Mouse (Mus musculus) CH12.LX (cell line): Measurements from ENCODE around the gene Atp2c2. TPM values are rescaled to one million over a fixed set of nuclear protein-coding genes. Genes with fewer than 3 reads are reported as not detected.
A peak's percentile ranks its signal among the peaks of the same experiment; 100 is the strongest.

Experiments used
- DNase-seq: peaks from one replicate; pipeline ENCODE4 v3.0.0-alpha.2; 2013; ENCODE audit errors: extremely low read depth
- H3K27ac ChIP-seq: 2 replicates; pipeline ENCODE4 v1.5.1; 2012; ENCODE audit warnings: low read depth, mild to moderate bottlenecking, control low read depth, moderate library complexity; ENCODE audit not compliant: insufficient read depth
- H3K27me3 ChIP-seq: replicated peaks from 2 replicates; pipeline ENCODE3; 2012; ENCODE audit warnings: inconsistent platforms
- H3K36me3 ChIP-seq, 2 experiments: replicated peaks in 1 of 2; 2 replicates each; pipeline versions ENCODE3 to v1.6.1; 2012; ENCODE audit warnings: inconsistent platforms in 1 of 2, low read length in 1 of 2, mild to moderate bottlenecking in 1 of 2, mixed read lengths in 1 of 2, moderate library complexity in 1 of 2; ENCODE audit not compliant: control insufficient read depth in 1 of 2, insufficient read depth in 1 of 2
- H3K4me1 ChIP-seq, 2 experiments: 2 replicates each; pipeline ENCODE4 v1.6.1; 2012; ENCODE audit warnings: inconsistent platforms in 1 of 2, moderate library complexity in 1 of 2; ENCODE audit not compliant: insufficient read depth in 2 of 2, control insufficient read depth in 1 of 2
- H3K4me2 ChIP-seq: 2 replicates; pipeline ENCODE4 v1.6.1; 2012; ENCODE audit warnings: low read depth, mild to moderate bottlenecking, control low read depth; ENCODE audit not compliant: poor library complexity, insufficient read depth, severe bottlenecking
- H3K4me3 ChIP-seq, 3 experiments: fragments of 150-350 bp in 1 of 3; sonication (generic) in 1 of 3; replicated peaks in 1 of 3; 2 replicates each; pipeline versions ENCODE3 to v1.5.1; 2011 to 2012; ENCODE audit warnings: low read depth in 2 of 3, low read length in 2 of 3, mild to moderate bottlenecking in 2 of 3, moderate library complexity in 2 of 3, control low read depth in 1 of 3, improper control_type of control experiment in 1 of 3, inconsistent platforms in 1 of 3, mixed read lengths in 1 of 3; ENCODE audit not compliant: poor library complexity in 1 of 3
- H3K79me2 ChIP-seq: replicated peaks from 2 replicates; pipeline ENCODE4 v1.6.1; 2012; ENCODE audit warnings: mild to moderate bottlenecking, moderate library complexity; ENCODE audit not compliant: control insufficient read depth, poor library complexity, insufficient read depth, severe bottlenecking; ENCODE audit errors: extremely low read depth
- H3K9ac ChIP-seq: 2 replicates; pipeline ENCODE4 v1.6.1; 2012; ENCODE audit warnings: low read depth, mild to moderate bottlenecking, control low read depth, moderate library complexity; ENCODE audit not compliant: insufficient read depth
- H3K9me3 ChIP-seq: replicated peaks from 2 replicates; pipeline ENCODE3; 2012; ENCODE audit warnings: low read length, inconsistent platforms, mixed read lengths
- BHLHE40 ChIP-seq: IDR thresholded peaks from 2 replicates; pipeline ENCODE4 v1.6.1; 2011; ENCODE audit warnings: mild to moderate bottlenecking, low read depth, low read length, improper control_type of control experiment
- CHD1 ChIP-seq: IDR thresholded peaks from 2 replicates; pipeline ENCODE4 v1.6.1; 2012; ENCODE audit warnings: low read depth, low read length, improper control_type of control experiment, inconsistent platforms
- ELF1 ChIP-seq: IDR thresholded peaks from 2 replicates; pipeline ENCODE4 v1.6.1; 2014; ENCODE audit warnings: low read depth, mild to moderate bottlenecking, inconsistent platforms, low read length, improper control_type of control experiment
- ETS1 ChIP-seq: conservative IDR thresholded peaks from 2 replicates; pipeline ENCODE4 v1.6.1; 2012; ENCODE audit warnings: low read depth, mild to moderate bottlenecking, inconsistent platforms, low read length, improper control_type of control experiment, moderate library complexity
- GABPA ChIP-seq: IDR thresholded peaks from 2 replicates; pipeline ENCODE4 v1.6.1; 2012; ENCODE audit warnings: low read depth, low read length, improper control_type of control experiment, inconsistent platforms; ENCODE audit not compliant: insufficient replicate concordance
- IRF4 ChIP-seq: IDR thresholded peaks from 2 replicates; pipeline ENCODE4 v1.6.1; 2014; ENCODE audit warnings: low read depth, mild to moderate bottlenecking, inconsistent platforms, low read length, improper control_type of control experiment
- JUN ChIP-seq: IDR thresholded peaks from 2 replicates; pipeline ENCODE4 v1.6.1; 2011; ENCODE audit warnings: low read depth, mild to moderate bottlenecking, low read length, improper control_type of control experiment, moderate library complexity; ENCODE audit not compliant: insufficient read depth
- JUND ChIP-seq: conservative IDR thresholded peaks from 2 replicates; pipeline ENCODE4 v1.6.1; 2011; ENCODE audit warnings: low read depth, low read length, improper control_type of control experiment
- KAT2A ChIP-seq: IDR thresholded peaks from 2 replicates; pipeline ENCODE4 v1.6.1; 2012; ENCODE audit warnings: low read length, improper control_type of control experiment, inconsistent platforms; ENCODE audit not compliant: insufficient replicate concordance
- MAFK ChIP-seq: IDR thresholded peaks from 2 replicates; pipeline ENCODE4 v1.6.1; 2011; ENCODE audit warnings: low read length, improper control_type of control experiment; ENCODE audit not compliant: insufficient replicate concordance
- MXI1 ChIP-seq: IDR thresholded peaks from 2 replicates; pipeline ENCODE4 v1.6.1; 2011; ENCODE audit warnings: mild to moderate bottlenecking, low read depth, low read length, improper control_type of control experiment
- MYC ChIP-seq: IDR thresholded peaks from 2 replicates; pipeline ENCODE4 v1.6.1; 2011; ENCODE audit warnings: low read depth, mild to moderate bottlenecking, improper control_type of control experiment, low read length
- NRF1 ChIP-seq: IDR thresholded peaks from 2 replicates; pipeline ENCODE4 v1.6.1; 2014; ENCODE audit warnings: low read depth, mild to moderate bottlenecking, inconsistent platforms, low read length, improper control_type of control experiment, moderate library complexity
- PAX5 ChIP-seq: IDR thresholded peaks from 2 replicates; pipeline ENCODE4 v1.6.1; 2012; ENCODE audit warnings: low read length, inconsistent platforms, mixed read lengths
- POLR2A ChIP-seq: IDR thresholded peaks from 2 replicates; pipeline ENCODE4 v1.6.1; 2011; ENCODE audit warnings: low read depth, mild to moderate bottlenecking, improper control_type of control experiment, low read length
- POLR2AphosphoS2 ChIP-seq: IDR thresholded peaks from 2 replicates; pipeline ENCODE4 v1.6.1; 2011; ENCODE audit warnings: low read depth, low read length, improper control_type of control experiment
- TBP ChIP-seq: conservative IDR thresholded peaks from 2 replicates; pipeline ENCODE4 v1.6.1; 2011; ENCODE audit warnings: low read depth, low read length, improper control_type of control experiment
- TCF12 ChIP-seq: IDR thresholded peaks from 2 replicates; pipeline ENCODE4 v1.6.1; 2014; ENCODE audit warnings: low read depth, mild to moderate bottlenecking, inconsistent platforms, low read length, improper control_type of control experiment
- UBTF ChIP-seq: IDR thresholded peaks from 2 replicates; pipeline ENCODE4 v1.6.1; 2012; ENCODE audit warnings: low read depth, mild to moderate bottlenecking, inconsistent platforms, low read length, improper control_type of control experiment, moderate library complexity
- USF1 ChIP-seq: IDR thresholded peaks from 2 replicates; pipeline ENCODE4 v1.6.1; 2014; ENCODE audit warnings: low read depth, mild to moderate bottlenecking, inconsistent platforms, low read length, improper control_type of control experiment
- ZKSCAN1 ChIP-seq: IDR thresholded peaks from 2 replicates; pipeline ENCODE4 v1.6.1; 2012; ENCODE audit warnings: low read depth, inconsistent platforms, low read length, improper control_type of control experiment, borderline replicate concordance
- ZNF384 ChIP-seq: IDR thresholded peaks from 2 replicates; pipeline ENCODE4 v1.6.1; 2012; ENCODE audit warnings: low read depth, low read length, improper control_type of control experiment, inconsistent platforms
- dilution Hi-C: fragments of 300-500 bp; cut with MboI; formaldehyde crosslinking; loops from 2 replicates; pipeline ENCODE4 v1.14.3; 2020; ENCODE audit warnings: low sequenced_read_pairs; ENCODE audit not compliant: extremely low pct_unique_long_range_greater_than_20kb, extremely low pct_ligation_motif_present
- in situ Hi-C: fragments of 300-500 bp; cut with MboI; formaldehyde crosslinking; loops from 3 replicates; pipeline ENCODE4 v1.14.3; 2019; ENCODE audit warnings: low sequenced_read_pairs, low pct_ligation_motif_present, low pct_unique_long_range_greater_than_20kb, mixed read lengths
- polyA plus RNA-seq: library from polyadenylated mRNA; unstranded; fragments of >175 nt; gene quantifications from 2 replicates; pipeline ENCODE4 v1.2.1, GENCODE M21; 2012; ENCODE audit warnings: low read depth; ENCODE audit not compliant: insufficient read length
- total RNA-seq, 2 experiments: library from RNA; depleted of rRNA; stranded (reverse); fragments of 300-350 nt in 1 of 2; fragments of >200 nt in 1 of 2; gene quantifications; 2 replicates each; pipeline ENCODE4 v1.2.3; 2012 to 2014

The Atp2c2 gene
- total and polyA plus RNA-seq, 3 experiments, result not detected

DNA sequence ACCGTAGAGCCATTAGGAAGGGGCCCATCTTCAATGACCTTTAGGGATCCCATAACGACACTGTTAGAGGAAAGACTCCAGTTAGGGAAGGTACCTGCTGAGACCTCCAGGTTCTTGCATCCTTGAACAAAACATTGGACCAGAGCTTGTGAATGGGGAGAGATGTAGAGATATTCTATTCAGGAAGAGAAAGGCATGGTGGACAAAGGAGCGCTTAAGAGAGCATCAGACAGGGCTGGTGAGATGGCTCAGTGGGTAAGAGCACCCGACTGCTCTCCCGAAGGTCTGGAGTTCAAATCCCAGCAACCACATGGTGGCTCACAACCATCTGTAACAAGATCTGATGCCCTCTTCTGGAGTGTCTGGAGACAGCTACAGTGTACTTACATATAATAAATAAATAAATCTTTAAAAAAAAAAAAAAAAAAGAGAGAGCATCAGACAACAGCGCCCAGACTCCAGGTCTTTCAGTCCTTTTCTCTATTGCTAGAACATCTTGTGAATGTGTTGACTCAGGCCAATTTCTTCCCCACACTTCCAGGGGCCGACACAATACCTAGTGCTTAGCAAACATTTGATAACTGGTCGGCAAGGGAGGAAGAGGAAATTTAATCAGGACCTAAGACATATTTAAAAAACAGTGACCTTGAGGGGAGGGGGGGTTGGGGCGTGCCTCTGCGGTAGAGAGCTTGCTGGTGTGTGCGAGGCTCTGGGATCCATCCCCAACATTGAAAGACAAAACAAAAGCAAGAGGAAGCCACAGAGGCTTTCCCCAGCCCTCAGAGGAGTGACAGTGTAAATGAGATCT, 37.5 kb downstream of the Atp2c2 start:
- Histone ChIP-seq H3K36me3 (no peaks in the 10 kb centered on the region), H3K4me3 (no peak overlapping the region), H3K9ac (no peak overlapping the region), H3K4me2 (no peak overlapping the region), H3K27me3 (peaks cover 78% of the 10 kb centered on the region), H3K4me1 (no peaks in the 10 kb centered on the region), H3K27ac (no peak overlapping the region), H3K79me2 (no peaks in the 10 kb centered on the region), H3K9me3 (no peaks in the 10 kb centered on the region)
- dilution Hi-C loops (no loop called here), in situ Hi-C loops (no loop called here)
- DNase-seq, result no peak
- TF ChIP-seq PAX5, result no peak
- TF ChIP-seq BHLHE40, result no peak
- TF ChIP-seq POLR2A, result no peak
- TF ChIP-seq TBP, result peak; percentile 82; the same call in 1 of the 2 replicates

GRCm38 (mm10) chr8:119738129-119738907, 38.5 kb downstream of the Atp2c2 start:
- H3K27me3 ChIP-seq, result peaks cover 76% of the 10 kb centered on the region
- in situ Hi-C loops (no loop called here), dilution Hi-C loops (no loop called here)
- H3K9me3 ChIP-seq, result no peaks in the 10 kb centered on the region
- no peak for DNase-seq
- no peak overlapping the region for H3K4me2 ChIP-seq
- H3K9ac ChIP-seq, result no peak overlapping the region
- TF ChIP-seq MAFK (no peak), USF1 (no peak), UBTF (no peak), ZNF384 (no peak), JUN (no peak), KAT2A (no peak), TCF12 (no peak), ELF1 (no peak), POLR2AphosphoS2 (no peak), JUND (no peak), POLR2A (no peak), MYC (no peak), MXI1 (no peak), ZKSCAN1 (no peak), IRF4 (no peak), TBP (no peak), ETS1 (no peak), NRF1 (no peak), GABPA (no peak), CHD1 (no peak)
- no peaks in the 10 kb centered on the region for H3K79me2 ChIP-seq
- no peak overlapping the region for H3K4me3 ChIP-seq
- H3K4me1 ChIP-seq, result no peaks in the 10 kb centered on the region
- no peak overlapping the region for H3K27ac ChIP-seq
- no peaks in the 10 kb centered on the region for H3K36me3 ChIP-seq
